Mouse (Mus musculus) erythroblast, adult 5-6 weeks (primary cell): Measurements from ENCODE around the gene Clrn3. TPM values are rescaled to one million over a fixed set of nuclear protein-coding genes. Genes with fewer than 3 reads are reported as not detected.

Experiments used
- ATAC-seq: replicated peaks from 2 replicates; pipeline ENCODE4 v1.8.0; 2016; ENCODE audit warnings: moderate number of reproducible peaks, mild to moderate bottlenecking, moderate TSS enrichment, inconsistent platforms; ENCODE audit not compliant: poor library complexity, low FRiP score, severe bottlenecking
- total RNA-seq, 2 experiments: library from RNA; stranded (forward) in 1 of 2; stranded (reverse) in 1 of 2; fragments of 150-400 nt in 1 of 2; fragments of 200-764, 138-1000 nt in 1 of 2; gene quantifications; 2 replicates each; pipeline versions ENCODE4 v1.2.3 to v1.2.4; 2015 to 2017; ENCODE audit warnings: low replicate concordance in 2 of 2

The Clrn3 gene
- total RNA-seq, 2 experiments from 2014 or later = 0.26 TPM; not detected in 1

- ATAC-seq = no peak
Measured at GRCm38 (mm10) chr7:135495303-135495702, 33.2 kb downstream of the Clrn3 start.

GRCm38 (mm10) chr7:135490500-135490886, 38.0 kb downstream of the Clrn3 start:
- ATAC-seq = no peak

GRCm38 (mm10) chr7:135489724-135490499, 38.5 kb downstream of the Clrn3 start:
- ATAC-seq = no peak

- no peak for ATAC-seq
Measured at GRCm38 (mm10) chr7:135488214-135488810, 40.1 kb downstream of the Clrn3 start.

- peak; percentile 71; the same call in 1 of the 2 replicates for ATAC-seq
Measured at GRCm38 (mm10) chr7:135487423-135487822, 41.0 kb downstream of the Clrn3 start.

GRCm38 (mm10) chr7:135486645-135487382, 41.6 kb downstream of the Clrn3 start:
- no peak for ATAC-seq

GRCm38 (mm10) chr7:135485796-135486410, 42.6 kb downstream of the Clrn3 start:
- no peak for ATAC-seq

GRCm38 (mm10) chr7:135485116-135485795, 43.2 kb downstream of the Clrn3 start:
- ATAC-seq = no peak

- ATAC-seq = no peak
Measured at GRCm38 (mm10) chr7:135484341-135484740, 44.1 kb downstream of the Clrn3 start.

GRCm38 (mm10) chr7:135483751-135484150, 44.7 kb downstream of the Clrn3 start:
- ATAC-seq = no peak

- no peak for ATAC-seq
Measured at GRCm38 (mm10) chr7:135481150-135481549, 47.3 kb downstream of the Clrn3 start.

- no peak for ATAC-seq
Measured at GRCm38 (mm10) chr7:135479912-135480311, 48.5 kb downstream of the Clrn3 start.

GRCm38 (mm10) chr7:135479322-135479880, 49.1 kb downstream of the Clrn3 start:
- no peak for ATAC-seq

GRCm38 (mm10) chr7:135477256-135477655, 51.2 kb downstream of the Clrn3 start:
- ATAC-seq = no peak

- ATAC-seq = no peak
Measured at GRCm38 (mm10) chr7:135475981-135476380, 52.5 kb downstream of the Clrn3 start.

GRCm38 (mm10) chr7:135470319-135470718, 58.1 kb downstream of the Clrn3 start:
- no peak for ATAC-seq

- no peak for ATAC-seq
Measured at GRCm38 (mm10) chr7:135468631-135469030, 59.8 kb downstream of the Clrn3 start.

- ATAC-seq = no peak
Measured at GRCm38 (mm10) chr7:135465293-135465692, 63.2 kb downstream of the Clrn3 start.

- ATAC-seq = no peak
Measured at GRCm38 (mm10) chr7:135464689-135465259, 63.7 kb downstream of the Clrn3 start.
